Mouse (Mus musculus) cerebellum, adult (tissue): ENCODE data around the gene Atr.

Source experiments
- ATAC-seq: cut with Nextera tagmentation; 2 replicates; pipeline ENCODE4 v1.9.2; 2017; ENCODE audit warnings: mild to moderate bottlenecking, moderate library complexity, mixed read lengths; ENCODE audit not compliant: insufficient number of reproducible peaks, low FRiP score, low TSS enrichment

The Atr gene

GRCm38 (mm10) chr9:95857414-95858026 lies at the start of gene Atr:
Gene Atr (plus strand): TSS chr9:95857597.
- ATAC-seq: peak; percentile 93

- ATAC-seq: no peak
Observed at GRCm38 (mm10) chr9:95809596-95809995, 47.8 kb upstream of the Atr start.

GRCm38 (mm10) chr9:95811817-95812216 lies 45.6 kb upstream of the Atr start:
- no peak for ATAC-seq

- no peak for ATAC-seq
Observed at GRCm38 (mm10) chr9:95813721-95814531, 43.5 kb upstream of the Atr start.

GRCm38 (mm10) chr9:95815015-95815673 lies 42.3 kb upstream of the Atr start:
- no peak for ATAC-seq

- ATAC-seq: no peak
Observed at GRCm38 (mm10) chr9:95815706-95816105, 41.7 kb upstream of the Atr start.

GRCm38 (mm10) chr9:95822531-95822930 lies 34.9 kb upstream of the Atr start:
- no peak for ATAC-seq

- ATAC-seq: no peak
Observed at GRCm38 (mm10) chr9:95827565-95827964, 29.8 kb upstream of the Atr start.

- ATAC-seq: no peak
Observed at GRCm38 (mm10) chr9:95832758-95833157, 24.6 kb upstream of the Atr start.

GRCm38 (mm10) chr9:95834799-95835198 lies 22.6 kb upstream of the Atr start:
- no peak for ATAC-seq

GRCm38 (mm10) chr9:95835741-95836140 lies 21.7 kb upstream of the Atr start:
- no peak for ATAC-seq

GRCm38 (mm10) chr9:95839424-95839823 lies 18.0 kb upstream of the Atr start:
- no peak for ATAC-seq

GRCm38 (mm10) chr9:95844825-95845460 lies 12.5 kb upstream of the Atr start, which contains the start of gene Pls1:
Gene Pls1 (minus strand): TSS chr9:95845311.
- peak; percentile 96 for ATAC-seq

- no peak for ATAC-seq
Observed at GRCm38 (mm10) chr9:95845711-95846110, 11.7 kb upstream of the Atr start.

- ATAC-seq: no peak
Observed at GRCm38 (mm10) chr9:95851671-95852070, 5.7 kb upstream of the Atr start.

- ATAC-seq: peak; percentile 51; the same call in 1 of the 2 replicates
Observed at GRCm38 (mm10) chr9:95852896-95853295, 4.5 kb upstream of the Atr start.

- ATAC-seq: no peak
Observed at GRCm38 (mm10) chr9:95854891-95855290, 2.5 kb upstream of the Atr start.

- no peak for ATAC-seq
Observed at GRCm38 (mm10) chr9:95856004-95856403, 1.4 kb upstream of the Atr start.

- ATAC-seq: 0 out of 2 replicates have a peak, but pooled peaks have one; percentile 6
Observed at GRCm38 (mm10) chr9:95858027-95858570, 702 bp downstream of the Atr start.

GRCm38 (mm10) chr9:95878246-95878645 lies 20.8 kb downstream of the Atr start:
- no peak for ATAC-seq
